Mouse (Mus musculus) urinary bladder, postnatal 36 days (tissue): Measurements from ENCODE around the gene Gatad2b.
"Not testable (repeated sequence)": the region's sequence is repeated elsewhere in the genome, so short reads cannot be mapped to it uniquely, and the experiment has no call there.

Experiments
- DNase-seq, 2 experiments: peaks; one replicate each; pipeline ENCODE4 v3.0.0; 2022; ENCODE audit warnings: low spot score in 2 of 2, mixed read lengths in 1 of 2

The Gatad2b gene

DNA sequence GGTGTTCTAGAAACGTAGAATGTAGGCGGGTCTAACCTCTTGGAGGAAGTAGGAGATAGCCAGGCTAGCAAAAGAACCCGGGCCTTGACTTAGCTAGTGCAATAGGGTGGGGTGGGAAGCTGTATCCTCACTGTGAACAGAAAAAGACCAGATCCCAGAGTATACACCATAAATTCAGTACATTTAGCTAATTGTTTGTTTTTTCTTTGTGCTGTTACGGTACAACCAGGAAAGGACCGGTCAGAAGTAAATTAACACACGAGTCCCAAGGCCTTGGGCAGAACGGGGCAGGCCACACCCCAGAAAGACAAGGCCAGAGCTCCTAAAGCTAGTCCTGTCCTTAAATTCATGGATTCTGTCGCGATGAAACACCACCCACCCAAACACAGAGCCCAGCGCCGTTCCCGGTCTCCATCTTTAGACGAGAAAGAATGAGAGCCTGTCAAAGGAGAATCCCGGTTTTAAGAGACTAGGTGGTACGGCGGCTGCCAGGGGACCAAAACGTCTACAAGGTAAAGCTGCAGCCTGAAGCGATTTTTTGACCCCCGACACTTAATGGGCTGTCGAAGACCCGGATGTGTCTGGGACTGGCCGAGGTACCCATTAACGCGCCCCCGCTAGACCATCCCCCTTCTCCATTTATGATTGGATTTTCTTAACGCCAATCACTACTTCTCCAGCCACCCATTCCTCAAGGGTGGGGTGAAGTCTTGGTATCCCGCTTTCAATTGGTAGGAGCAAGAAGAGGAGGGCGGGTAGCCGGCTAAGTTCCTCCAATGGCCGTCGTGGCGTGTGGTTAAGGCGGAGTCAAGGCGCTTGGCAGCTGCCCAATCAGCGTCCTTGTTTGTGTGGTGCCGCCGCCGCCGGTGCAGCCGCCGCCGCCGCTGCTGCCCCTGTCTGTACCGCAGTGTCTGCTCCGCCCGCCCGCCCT lies at the start of gene Gatad2b:
Gene Gatad2b (plus strand): TSS at position 834 of the 931 bp plus-strand sequence.
- DNase-seq: peak; percentile 98

DNA sequence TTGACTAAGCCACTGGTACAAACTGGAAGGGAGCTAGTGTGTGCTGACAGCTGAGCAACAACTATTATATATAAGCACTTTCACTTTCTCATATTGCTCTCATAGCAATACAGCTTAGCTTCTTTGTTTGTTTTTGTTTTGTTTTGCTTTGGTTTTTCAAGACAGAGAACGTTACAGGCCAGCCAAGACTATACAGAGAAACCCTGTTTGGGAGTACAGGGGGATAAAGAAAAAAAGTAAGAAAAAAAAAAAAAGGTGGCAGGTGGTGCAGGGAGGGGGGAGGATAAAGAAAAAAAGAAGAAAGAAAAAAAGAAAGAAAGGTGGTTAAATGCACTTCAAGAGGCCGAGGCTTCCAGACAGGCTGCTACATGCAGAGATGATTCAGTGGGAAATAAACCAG lies 47.6 kb upstream of the Gatad2b start:
- DNase-seq: no peak

- no peak for DNase-seq
Measured at GRCm38 (mm10) chr3:90247630-90247959, 45.4 kb upstream of the Gatad2b start.

DNA sequence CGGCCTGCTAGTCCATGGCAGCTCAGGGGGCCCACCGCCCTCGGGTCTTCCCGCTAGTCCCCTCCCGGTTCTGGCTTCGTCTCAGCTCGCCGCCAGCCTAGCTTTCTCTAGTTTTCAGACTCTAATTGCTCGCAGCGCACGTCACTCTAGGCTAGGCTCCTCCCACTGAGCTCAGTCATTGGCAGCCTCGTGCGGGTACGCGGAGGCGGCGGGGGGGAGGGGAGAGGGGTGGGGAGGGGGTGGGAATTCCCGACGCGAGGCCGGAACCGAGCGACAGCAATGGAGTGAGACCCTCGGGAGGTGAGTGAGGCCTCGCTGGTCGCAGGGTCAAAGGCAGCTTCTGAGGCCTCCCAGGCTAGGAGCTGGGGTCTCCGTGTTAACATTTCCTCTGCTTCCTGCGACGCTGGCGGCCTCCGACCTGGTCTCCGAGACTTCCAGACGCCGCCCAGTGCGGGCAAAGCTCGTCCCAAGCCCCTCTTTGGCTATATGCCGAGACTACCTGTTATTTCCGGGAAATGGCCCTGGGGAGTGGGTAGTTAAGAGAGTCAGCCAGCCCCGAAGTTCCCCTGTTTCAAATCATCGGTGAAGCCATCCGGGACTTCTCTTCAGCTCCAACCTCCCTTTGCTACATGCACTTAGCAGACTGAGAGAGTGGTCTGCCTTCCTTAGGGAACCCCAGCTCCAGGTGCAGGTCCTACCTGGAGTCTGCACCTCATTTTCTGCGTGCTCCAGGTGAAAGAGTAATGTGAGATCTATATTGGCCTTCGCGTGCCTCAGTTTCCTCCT lies 44.8 kb upstream of the Gatad2b start, which contains the start of gene Slc39a1:
Gene Slc39a1 (plus strand): TSS at position 213 of the 786 bp plus-strand sequence.
- DNase-seq: peak; percentile 91 to 94

GRCm38 (mm10) chr3:90248746-90249100 lies 44.3 kb upstream of the Gatad2b start:
- peak in 1 of 2 experiments; percentile 38 for DNase-seq

GRCm38 (mm10) chr3:90250791-90251190 lies 42.2 kb upstream of the Gatad2b start:
- DNase-seq: no peak

DNA sequence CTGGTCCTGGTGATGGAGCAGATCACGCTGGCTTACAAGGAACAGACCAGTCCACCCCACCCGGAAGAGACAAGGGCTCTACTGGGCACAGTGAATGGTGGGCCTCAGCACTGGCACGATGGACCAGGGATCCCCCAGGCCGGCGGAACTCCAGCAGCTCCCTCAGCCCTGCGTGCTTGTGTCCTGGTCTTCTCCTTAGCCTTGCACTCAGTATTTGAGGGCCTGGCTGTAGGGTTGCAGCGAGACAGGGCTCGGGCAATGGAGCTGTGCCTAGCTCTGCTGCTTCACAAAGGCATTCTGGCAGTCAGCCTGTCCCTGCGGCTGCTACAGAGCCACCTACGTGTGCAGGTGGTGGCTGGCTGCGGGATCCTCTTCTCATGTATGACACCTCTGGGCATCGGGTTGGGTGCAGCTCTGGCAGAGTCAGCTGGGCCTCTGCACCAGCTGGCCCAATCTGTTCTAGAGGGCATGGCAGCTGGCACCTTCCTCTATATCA lies 41.2 kb upstream of the Gatad2b start:
- DNase-seq: not testable (repeated sequence)

DNA sequence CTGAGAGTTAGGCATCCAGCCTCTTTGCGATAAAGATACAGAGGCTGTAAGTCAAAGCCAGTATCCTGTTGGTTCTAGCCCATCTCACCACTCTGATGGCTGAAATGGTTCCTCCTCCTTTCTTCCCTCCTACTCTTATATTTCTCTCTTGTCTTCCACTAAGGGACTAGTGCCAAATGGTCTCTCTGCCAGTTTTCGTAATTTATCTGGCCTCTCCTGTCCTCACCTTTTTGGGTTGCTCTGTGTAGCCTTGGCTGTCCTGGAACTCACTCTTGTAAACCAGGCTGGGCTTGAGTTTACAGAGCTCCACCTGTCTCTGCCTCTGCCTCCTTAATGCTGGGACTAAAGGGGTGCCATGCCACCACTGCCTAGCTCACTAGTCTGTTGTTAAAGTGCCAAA lies 40.3 kb upstream of the Gatad2b start:
- DNase-seq: not testable (repeated sequence)

DNA sequence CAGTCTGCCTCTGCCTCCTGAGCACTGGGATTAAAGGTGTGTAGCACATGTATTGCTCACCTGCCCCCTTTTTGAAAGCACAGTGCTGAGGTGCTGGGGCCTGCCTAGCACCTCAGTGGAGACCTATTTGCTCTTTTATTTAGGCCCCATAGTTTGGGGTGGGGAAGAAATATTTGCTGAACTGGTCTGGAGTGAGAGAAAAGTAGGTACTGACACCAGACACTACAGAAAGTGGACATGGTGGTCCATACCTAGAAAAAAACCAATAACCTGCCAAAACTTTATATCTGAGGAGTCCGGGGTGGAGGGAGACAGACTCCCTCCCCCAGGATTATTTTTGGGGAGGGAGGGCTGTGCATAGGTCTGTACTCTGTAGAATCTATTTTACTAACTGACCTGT lies 39.8 kb upstream of the Gatad2b start:
- not testable (repeated sequence) for DNase-seq

DNA sequence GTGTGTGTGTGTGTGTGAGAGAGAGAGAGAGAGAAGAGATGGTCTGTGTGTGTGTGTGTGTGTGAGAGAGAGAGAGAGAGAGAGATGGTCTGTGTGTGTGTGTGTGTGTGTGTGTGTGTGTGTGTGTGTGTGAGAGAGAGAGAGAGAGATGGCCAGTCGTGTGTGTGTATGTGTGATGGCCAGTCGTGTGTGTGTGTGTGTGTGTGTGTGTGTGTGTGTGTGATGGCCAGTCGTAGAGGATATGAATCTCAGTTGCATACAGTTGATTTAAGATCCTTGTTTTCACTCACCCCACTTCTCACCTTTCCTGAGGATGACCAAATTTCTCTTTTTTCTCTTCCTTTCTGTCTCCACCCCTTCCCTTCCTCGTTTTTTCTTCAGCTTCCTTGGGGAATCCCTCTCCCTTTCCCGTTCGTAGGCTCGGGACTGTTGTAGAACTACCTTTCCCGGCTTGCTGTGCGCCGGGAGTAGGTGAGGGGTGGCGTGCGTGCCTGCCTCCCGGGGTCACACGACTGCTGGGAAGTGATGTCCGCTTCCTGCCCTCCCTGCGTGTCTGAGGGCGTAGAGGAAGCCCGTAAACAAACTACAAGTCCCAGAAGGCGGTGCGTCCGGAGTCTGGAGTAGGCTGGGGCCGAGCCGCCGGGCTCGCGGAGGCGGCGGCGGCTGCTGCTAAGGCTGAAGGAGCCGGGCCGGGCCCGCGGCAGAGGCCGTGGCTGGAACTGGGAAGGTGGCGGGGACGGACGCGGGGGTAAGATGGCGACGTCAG lies 39.1 kb upstream of the Gatad2b start, which contains the start of gene Crtc2:
Gene Crtc2 (plus strand): TSS at position 511 of the 766 bp plus-strand sequence.
- peak; percentile 89 to 96 for DNase-seq

GRCm38 (mm10) chr3:90254419-90255193 lies 38.4 kb upstream of the Gatad2b start:
- peak in 1 of 2 experiments; percentile 35 for DNase-seq

DNA sequence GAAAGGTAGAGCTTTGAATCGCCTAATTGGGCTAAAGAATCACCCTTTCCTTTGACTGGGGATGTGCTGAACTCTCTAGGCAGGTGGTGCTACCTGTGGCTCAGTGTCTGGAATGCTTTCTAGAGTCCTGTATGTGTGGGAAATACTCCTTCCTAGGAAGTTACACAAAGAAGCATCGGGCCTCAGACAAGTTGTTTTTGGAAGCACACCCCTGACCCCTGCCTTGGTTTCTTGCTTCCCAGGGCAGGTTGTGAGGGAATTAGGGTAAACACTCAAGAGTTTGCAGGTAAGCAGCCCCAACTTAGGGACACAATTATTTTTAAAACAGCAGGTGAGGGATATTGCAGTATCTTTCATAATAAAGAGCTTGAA lies 37.8 kb upstream of the Gatad2b start:
- DNase-seq: no peak

- DNase-seq: no peak
Measured at GRCm38 (mm10) chr3:90255784-90256353, 37.1 kb upstream of the Gatad2b start.

- DNase-seq: no peak
Measured at GRCm38 (mm10) chr3:90256731-90257530, 36.0 kb upstream of the Gatad2b start.

DNA sequence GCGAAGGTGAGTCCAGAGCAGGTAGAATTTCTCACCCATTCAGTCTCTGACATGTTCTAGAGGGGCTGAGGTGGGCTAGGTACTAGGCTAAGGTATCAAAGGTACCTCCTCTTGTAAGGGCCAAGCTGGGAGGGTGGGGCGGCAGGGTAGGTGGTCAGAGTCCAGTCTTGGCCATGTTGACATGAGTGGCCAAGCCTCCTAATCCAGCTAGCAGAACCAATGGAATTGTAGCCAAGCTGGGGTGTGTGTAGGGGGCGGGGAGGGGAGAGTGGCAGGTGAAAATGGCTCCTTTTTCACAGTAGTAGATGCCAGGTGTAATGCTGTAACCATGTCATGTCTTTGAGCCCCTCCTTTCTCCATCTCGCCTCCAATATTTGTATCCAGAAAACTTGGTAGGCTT lies 34.5 kb upstream of the Gatad2b start:
- no peak for DNase-seq

DNA sequence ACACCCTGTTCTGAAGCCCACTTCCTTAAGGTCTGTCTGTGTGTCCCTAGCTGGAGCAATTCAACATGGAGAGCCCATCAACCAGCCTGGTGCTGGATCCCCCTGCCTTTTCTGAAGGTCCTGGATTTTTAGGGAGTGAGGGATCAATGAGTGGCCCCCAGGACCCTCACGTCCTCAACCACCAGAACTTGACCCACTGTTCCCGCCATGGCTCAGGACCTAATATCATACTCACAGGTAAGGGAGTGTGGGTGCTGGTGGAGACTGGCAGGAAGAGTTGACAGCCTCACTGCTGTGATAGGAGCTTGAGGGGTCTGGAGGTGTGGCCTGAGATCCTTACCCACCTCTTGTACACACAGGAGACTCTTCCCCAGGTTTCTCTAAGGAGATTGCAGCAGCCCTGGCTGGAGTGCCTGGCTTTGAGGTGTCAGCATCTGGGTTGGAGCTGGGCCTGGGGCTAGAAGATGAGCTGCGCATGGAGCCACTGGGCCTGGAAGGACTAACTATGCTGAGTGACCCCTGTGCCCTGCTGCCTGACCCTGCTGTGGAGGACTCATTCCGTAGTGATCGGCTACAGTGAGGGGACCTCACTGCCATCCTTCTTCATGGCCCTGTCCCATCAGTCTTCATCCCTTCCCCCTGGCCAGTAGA lies 29.7 kb upstream of the Gatad2b start:
- no peak for DNase-seq

DNA sequence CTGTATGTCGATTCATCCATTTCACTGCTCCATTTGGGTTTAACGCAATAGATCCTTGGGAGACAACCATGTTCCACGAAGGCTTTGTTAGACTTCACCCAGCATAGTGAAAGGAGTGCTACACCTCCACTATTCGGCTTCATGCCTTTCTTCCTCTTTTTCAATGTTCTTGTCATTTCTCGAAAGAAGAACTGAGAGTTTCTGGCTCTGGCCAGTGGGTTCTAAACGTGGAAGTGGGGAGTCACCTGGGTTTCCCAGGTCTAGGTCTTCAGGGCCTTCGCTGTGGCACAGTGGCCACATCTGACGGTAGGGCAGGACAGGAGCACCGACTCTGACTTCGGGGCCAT lies 28.3 kb upstream of the Gatad2b start:
- DNase-seq: no peak

- peak; percentile 83 to 89 for DNase-seq
Measured at GRCm38 (mm10) chr3:90265034-90265931, 27.7 kb upstream of the Gatad2b start, which contains the start of gene Dennd4b. Dennd4b (plus strand) TSS chr3:90265185.
